Mouse (Mus musculus) central nervous system, embryonic 18 days (tissue): ENCODE measurements around the gene Tmem212. TPM values are rescaled to one million over a fixed set of nuclear protein-coding genes. Genes with fewer than 3 reads are reported as not detected.

Experiments used
- polyA plus RNA-seq: library from polyadenylated mRNA; depleted of rRNA; stranded (reverse); fragments of >200 nt; gene quantifications from 2 replicates; pipeline ENCODE4 v1.2.3, GENCODE M21; 2012; rRNA removed

Tmem212 gene
- 0.73 and 1.5 TPM in 2 replicates for polyA plus RNA-seq

DNA sequence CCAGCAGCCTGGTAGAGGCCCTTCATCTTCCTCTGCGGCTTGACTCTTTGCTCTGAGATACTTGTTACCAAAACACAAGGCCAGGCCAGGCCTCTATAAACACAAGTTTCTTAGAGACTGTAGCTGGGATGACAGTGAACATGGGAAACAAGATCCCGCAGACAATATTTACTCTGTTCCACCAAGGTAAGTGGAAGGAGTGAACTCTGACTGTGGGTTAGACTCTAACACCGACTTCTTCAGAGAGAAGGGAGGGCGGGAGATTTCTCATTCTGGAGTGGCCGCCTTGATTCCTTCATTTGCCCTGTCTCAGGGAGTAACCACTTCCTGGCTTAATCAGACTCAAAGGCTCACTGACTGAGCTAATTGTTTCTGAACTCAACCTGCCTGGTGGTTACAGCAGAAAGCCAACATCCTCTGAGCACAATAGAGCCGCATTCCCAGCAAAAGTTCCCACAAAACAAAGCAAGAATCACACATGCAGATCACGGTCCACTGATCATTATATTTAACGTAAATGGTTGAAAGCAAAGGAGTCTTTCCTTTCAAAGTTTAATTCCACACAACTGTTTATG, at the start of gene Tmem212:
Tmem212 (minus strand) TSS at position 51 of the 575 bp plus-strand sequence.

DNA sequence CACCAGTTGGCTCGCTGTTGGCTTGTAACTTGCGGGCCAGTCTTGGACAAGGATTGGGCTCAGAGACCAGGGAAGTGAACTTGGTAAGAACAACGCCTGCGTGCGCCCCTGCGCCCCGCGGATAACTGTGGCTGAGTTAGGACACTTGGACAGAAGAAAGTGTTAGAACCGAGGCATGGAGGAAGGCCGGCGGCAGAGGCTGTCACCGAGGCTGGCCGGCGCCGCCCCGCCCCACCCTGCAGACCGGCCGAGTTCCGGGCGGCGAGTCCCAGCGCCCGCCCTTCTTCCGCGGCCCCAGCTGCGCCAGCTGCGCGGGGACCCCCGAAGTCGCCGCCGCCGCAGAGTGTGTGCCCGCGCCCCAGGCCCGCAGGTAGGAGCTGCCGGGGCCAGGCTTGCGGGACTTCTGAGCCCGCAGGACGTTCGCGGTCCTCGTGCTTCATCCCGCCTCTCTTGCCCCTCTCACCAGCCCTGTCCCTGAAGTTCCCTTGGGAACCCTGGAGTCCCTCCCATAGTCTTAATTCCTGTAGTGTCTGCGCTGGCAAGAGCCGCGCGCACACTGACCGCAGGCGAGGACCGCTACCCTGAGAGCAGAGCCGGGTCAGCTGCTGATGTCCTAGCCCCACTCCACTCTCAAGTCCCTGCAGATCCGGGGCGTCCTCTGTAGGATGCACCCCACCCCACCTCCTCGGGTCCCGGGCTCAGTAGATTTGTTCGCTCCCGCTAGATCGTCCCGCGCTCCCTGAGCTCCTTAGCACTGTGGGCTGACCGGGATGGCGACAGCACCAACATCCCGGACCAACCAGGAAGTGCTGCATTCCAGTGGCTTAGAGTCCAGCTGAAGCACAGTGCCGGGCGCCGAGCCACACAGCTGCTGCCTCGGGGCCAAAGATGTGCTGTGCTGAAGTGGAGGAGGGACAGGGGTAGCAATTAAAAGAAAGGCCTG, 42.5 kb upstream of the Tmem212 start, which contains the start of gene Pld1:
Pld1 (plus strand) TSS at position 315 of the 943 bp plus-strand sequence.

Other genes starting within 250 kb of the Tmem212 start
- 8.7 and 8.9 TPM in 2 replicates for gene Fndc3b, start 185.1 kb downstream of the Tmem212 start, polyA plus RNA-seq
- 4.5 and 5.7 TPM in 2 replicates for gene Pld1, start 42.3 kb upstream of the Tmem212 start, polyA plus RNA-seq